Mouse (Mus musculus): ENCODE measurements around the gene Muc1. TPM values are rescaled to one million over a fixed set of nuclear protein-coding genes. Genes with fewer than 3 reads are reported as not detected.

The Muc1 gene
- polyA plus RNA-seq, 1 experiment from 2014 or later: 0.53 TPM

DNA sequence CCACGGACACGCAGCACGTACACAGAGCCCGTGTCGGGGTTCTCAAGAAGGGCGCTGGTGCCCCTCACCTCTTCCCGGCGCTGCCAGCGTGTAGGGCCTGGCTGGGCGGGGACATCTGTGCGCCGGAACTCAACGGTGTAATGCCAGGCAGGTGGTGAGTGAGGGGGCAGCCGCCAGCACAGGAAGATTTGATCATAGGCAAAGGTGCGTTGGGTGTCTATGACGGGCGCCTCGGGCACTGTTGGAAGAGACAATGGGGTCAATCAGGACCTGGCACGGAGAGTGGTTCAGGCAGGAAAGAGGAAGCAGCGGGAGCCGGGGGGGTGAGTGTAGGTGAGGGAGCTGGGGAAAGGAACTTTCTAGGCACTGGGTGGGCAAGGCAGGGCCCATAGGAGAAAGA lies 8.8 kb downstream of the Muc1 start:
- H3K4me3 ChIP-seq (replicated peaks): no peak overlapping the region
- H3K4me1 ChIP-seq (replicated peaks): peaks cover 5% of the 10 kb centered on the region
- no peaks in the 10 kb centered on the region; the same call in 1 of the 2 replicates for H3K27me3 ChIP-seq
- no peak overlapping the region for H3K27ac ChIP-seq
- ATAC-seq (ENCODE audit: insufficient number of reproducible peaks, insufficient read depth, low FRiP score, low TSS enrichment, low read depth): no peak
- peaks cover 66% of the 10 kb centered on the region for H3K36me3 ChIP-seq
- WGBS: 94% methylated on average over 21 of the region's 21 CpGs
- no peaks in the 10 kb centered on the region for H3K9me3 ChIP-seq
- H3K4me2 ChIP-seq: no peak overlapping the region
- no peak overlapping the region for H3K9ac ChIP-seq (replicated peaks)

DNA sequence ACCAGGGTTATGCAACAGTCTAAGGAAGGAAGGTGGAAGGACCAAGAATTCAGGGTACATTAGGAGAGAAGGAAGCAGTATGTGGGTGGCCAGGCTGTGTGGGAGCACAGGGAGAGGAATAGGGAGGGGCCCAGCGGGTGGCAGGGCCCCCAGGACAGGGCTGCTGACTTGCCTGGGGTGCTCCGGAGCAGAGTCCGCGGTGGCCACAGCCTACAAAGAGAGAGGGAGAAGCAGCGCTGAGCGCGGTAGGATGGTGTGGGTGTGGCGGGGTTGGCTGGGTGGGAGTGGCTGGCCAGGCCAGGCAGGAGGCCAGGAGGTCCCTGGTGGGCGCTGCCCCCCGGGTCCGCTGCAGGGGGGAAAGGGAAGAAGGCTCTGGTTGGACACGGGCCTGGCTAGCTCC lies 9.6 kb downstream of the Muc1 start:
- no peak overlapping the region for H3K4me3 ChIP-seq (replicated peaks)
- no peak overlapping the region for H3K4me2 ChIP-seq
- no peaks in the 10 kb centered on the region for H3K9me3 ChIP-seq
- no peak overlapping the region for H3K9ac ChIP-seq (replicated peaks)
- 65% methylated on average over 11 of the region's 12 CpGs for WGBS
- H3K27ac ChIP-seq: no peak overlapping the region
- H3K27me3 ChIP-seq: no peaks in the 10 kb centered on the region; the same call in 1 of the 2 replicates
- no peak for ATAC-seq (ENCODE audit: insufficient number of reproducible peaks, insufficient read depth, low FRiP score, low TSS enrichment, low read depth)
- peaks cover 4% of the 10 kb centered on the region for H3K4me1 ChIP-seq (replicated peaks)
- H3K36me3 ChIP-seq: peaks cover 64% of the 10 kb centered on the region

DNA sequence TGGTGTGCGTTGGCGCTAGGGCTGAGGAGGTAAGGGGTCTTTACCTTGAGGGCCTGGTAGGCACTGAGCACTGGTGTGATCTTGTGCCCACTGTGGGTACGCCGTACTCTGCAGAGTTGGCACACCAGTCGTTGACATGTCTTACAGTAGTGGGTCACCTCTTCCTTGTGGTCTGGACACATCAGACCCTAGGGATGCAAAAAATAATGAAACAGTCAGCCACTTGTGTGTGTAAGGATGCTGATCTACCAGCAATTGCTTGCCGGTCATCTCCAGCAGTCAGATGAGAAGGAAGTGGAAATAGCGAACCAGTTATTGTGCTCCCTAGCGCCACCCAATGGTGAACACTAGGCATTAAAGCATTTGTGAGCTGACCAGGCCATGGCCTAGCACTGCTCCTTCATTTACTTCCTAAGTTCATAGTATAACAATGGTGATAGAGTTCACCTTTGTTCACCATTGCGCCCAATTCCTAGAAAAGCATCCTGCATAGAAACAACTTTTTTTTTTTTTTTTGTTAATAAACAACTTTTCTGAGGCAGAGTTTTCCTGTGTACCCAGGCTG lies 13.6 kb downstream of the Muc1 start:
- H3K4me2 ChIP-seq: no peak overlapping the region
- peaks cover 33% of the 10 kb centered on the region for H3K36me3 ChIP-seq
- H3K9me3 ChIP-seq: no peaks in the 10 kb centered on the region
- no peaks in the 10 kb centered on the region for H3K27me3 ChIP-seq
- no peak for ATAC-seq (ENCODE audit: insufficient number of reproducible peaks, insufficient read depth, low FRiP score, low TSS enrichment, low read depth)
- H3K27ac ChIP-seq: no peak overlapping the region
- WGBS: 76% methylated on average over 9 of the region's 9 CpGs
- no peak overlapping the region for H3K4me3 ChIP-seq (replicated peaks)
- H3K9ac ChIP-seq (replicated peaks): no peak overlapping the region
- peaks cover 36% of the 10 kb centered on the region for H3K4me1 ChIP-seq (replicated peaks)

DNA sequence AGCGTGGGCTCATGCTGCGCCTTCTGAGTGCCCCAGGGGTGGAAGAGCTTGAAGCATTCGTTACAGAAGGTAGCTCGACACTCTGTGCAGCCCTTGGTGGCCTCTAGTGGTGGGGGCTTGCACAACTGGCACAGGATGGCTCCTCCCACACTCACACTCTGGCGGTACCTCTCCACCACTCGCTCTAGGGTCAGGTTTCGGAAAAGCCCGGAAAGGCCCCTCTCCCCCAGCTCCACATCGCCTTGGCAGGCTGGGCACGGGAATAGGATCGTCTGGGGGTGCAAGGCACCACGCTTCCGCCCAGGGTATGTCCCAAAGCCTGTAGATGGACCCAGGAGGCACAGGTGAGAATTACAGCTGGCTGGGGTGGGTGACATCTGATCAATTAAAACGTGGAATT lies 14.8 kb downstream of the Muc1 start:
- Histone ChIP-seq H3K9ac (replicated peaks) (peak overlapping the region; percentile 19; the same call in 1 of the 2 replicates), H3K36me3 (peaks cover 34% of the 10 kb centered on the region), H3K27me3 (no peaks in the 10 kb centered on the region), H3K4me1 (replicated peaks) (peaks cover 42% of the 10 kb centered on the region), H3K4me2 (peak overlapping the region; percentile 93), H3K27ac (no peak overlapping the region), H3K4me3 (replicated peaks) (peak overlapping the region; percentile 82), H3K9me3 (no peaks in the 10 kb centered on the region)
- peak; percentile 32 for ATAC-seq (ENCODE audit: insufficient number of reproducible peaks, insufficient read depth, low FRiP score, low TSS enrichment, low read depth)
- 9% methylated on average over 14 of the region's 14 CpGs for WGBS

DNA sequence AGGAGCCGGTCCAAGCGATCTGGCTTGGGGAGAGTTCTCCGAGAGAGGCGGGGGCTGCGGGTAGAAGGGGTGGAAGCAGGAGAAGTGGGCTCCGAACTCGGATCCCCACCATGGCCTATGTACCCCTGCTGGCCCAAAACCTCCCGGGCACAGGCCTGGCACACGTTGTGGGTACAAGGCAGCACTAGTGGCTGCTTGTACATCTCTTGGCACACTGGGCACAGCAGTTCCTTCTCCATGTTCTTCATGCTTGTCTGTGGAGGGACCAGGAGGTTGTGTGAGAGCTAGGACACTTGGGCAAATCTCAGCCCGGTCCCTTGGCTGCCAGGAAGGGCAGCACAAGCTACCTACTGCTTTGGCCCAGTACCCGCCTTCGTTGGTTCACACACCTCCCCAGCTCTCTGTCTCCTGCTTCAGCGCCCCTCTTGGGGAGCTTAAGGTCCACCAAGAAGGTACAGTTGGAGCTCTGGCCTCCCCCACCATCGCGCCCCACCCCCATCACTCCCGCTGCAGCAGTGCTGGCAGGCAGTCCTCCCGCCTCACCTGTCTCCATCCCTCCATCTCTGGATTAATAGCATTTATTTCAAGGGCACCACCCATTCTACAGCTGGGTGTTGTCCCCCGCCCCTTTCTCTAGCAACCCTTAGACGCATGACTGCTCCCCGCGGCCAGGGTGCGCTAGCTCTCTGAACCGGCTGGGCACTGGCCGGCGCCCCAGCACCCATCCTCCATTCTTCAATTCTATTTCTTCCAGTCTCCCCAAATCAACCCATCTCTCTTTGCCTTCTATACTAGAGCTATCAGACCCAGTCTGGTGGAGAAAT lies 15.5 kb downstream of the Muc1 start:
- H3K9me3 ChIP-seq: no peaks in the 10 kb centered on the region
- no peak for ATAC-seq (ENCODE audit: insufficient number of reproducible peaks, insufficient read depth, low FRiP score, low TSS enrichment, low read depth)
- peaks cover 34% of the 10 kb centered on the region for H3K36me3 ChIP-seq
- H3K9ac ChIP-seq (replicated peaks): peak overlapping the region; percentile 50
- H3K27ac ChIP-seq: peak overlapping the region; percentile 77
- no peaks in the 10 kb centered on the region for H3K27me3 ChIP-seq
- peaks cover 42% of the 10 kb centered on the region for H3K4me1 ChIP-seq (replicated peaks)
- peak overlapping the region; percentile 93 for H3K4me2 ChIP-seq
- peak overlapping the region; percentile 82 for H3K4me3 ChIP-seq (replicated peaks)
- 11% methylated on average over 25 of the region's 25 CpGs for WGBS

DNA sequence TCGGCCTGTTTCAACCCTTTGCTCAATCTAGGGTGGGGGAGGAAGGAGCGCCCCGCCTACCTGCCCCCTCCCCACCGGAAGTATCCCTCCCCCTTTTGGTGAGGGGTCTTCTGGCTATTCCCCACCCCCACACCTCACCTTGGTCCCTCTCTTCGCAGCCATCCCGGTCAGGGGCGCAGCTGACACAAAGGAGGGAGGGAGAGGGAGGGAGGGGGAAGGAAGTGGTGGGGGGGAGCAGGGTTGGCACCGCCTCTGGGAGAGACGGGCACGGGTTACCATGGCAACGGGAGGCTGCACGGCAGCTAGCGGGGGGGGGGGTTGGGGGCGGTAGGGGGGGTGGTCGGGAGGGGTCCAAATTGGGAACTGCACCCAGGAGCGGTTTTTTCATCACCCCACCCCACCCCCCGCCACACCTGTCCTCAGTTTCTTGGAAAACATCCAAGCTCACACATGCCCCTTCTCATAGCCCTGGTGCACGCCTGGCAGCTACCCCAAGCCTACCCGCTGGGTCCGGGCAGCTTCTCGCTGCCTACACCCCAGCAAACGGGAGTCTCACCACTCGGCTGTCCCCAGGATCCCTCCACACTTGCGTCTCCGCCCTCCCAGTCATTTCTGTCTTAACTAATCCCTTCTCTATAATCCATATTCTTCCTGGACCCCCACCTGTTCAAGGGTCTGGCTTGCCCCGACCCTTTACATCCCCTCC lies 16.3 kb downstream of the Muc1 start:
- Histone ChIP-seq H3K4me1 (replicated peaks) (peaks cover 42% of the 10 kb centered on the region), H3K4me3 (replicated peaks) (peak overlapping the region; percentile 82), H3K9ac (replicated peaks) (peak overlapping the region; percentile 50), H3K9me3 (no peaks in the 10 kb centered on the region), H3K4me2 (peak overlapping the region; percentile 93), H3K27ac (peak overlapping the region; percentile 77), H3K36me3 (peaks cover 36% of the 10 kb centered on the region), H3K27me3 (no peaks in the 10 kb centered on the region)
- no peak for ATAC-seq (ENCODE audit: insufficient number of reproducible peaks, insufficient read depth, low FRiP score, low TSS enrichment, low read depth)
- under 1% methylated on average over 16 of the region's 26 CpGs for WGBS

DNA sequence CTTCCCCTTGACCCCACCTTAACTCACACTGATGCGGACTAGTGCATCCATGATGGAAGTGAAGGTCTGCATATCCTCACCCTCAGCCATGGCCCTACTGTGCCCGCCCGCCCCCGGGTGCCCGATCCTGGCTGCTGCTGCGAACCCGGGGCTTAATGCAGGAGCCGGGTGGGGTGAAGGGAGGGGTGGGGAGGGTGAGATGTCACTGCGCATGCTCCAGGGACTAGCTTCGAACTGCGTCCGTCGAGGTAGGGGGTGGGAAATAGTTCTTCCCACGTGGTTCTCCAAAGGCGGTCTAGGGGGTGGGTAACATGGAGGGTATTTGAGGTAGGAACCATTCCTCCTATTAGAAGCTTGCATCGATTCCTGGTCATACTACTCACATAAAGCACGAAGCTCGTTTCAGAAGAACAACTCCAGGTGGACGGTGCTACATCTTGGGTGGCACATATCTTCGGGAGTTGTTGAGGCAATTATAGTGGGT lies 16.9 kb downstream of the Muc1 start, which contains the start of gene Krtcap2:
TSS of gene Krtcap2 (plus strand) at position 279 of the 484 bp plus-strand sequence.
- Histone ChIP-seq H3K27ac (peak within 1 kb of the TSS; percentile 77), H3K4me1 (replicated peaks) (peaks cover 46% of the 10 kb centered on the region), H3K27me3 (no peaks in the 10 kb centered on the region), H3K4me3 (replicated peaks) (peak within 1 kb of the TSS; percentile 82), H3K36me3 (peaks cover 36% of the 10 kb centered on the region), H3K4me2 (peak within 1 kb of the TSS; percentile 93), H3K9ac (replicated peaks) (peak within 1 kb of the TSS; percentile 85), H3K9me3 (no peaks in the 10 kb centered on the region)
- 4% methylated on average over 20 of the region's 20 CpGs for WGBS
- ATAC-seq (ENCODE audit: insufficient number of reproducible peaks, insufficient read depth, low FRiP score, low TSS enrichment, low read depth): peak; percentile 3; the same call in 1 of the 2 replicates

DNA sequence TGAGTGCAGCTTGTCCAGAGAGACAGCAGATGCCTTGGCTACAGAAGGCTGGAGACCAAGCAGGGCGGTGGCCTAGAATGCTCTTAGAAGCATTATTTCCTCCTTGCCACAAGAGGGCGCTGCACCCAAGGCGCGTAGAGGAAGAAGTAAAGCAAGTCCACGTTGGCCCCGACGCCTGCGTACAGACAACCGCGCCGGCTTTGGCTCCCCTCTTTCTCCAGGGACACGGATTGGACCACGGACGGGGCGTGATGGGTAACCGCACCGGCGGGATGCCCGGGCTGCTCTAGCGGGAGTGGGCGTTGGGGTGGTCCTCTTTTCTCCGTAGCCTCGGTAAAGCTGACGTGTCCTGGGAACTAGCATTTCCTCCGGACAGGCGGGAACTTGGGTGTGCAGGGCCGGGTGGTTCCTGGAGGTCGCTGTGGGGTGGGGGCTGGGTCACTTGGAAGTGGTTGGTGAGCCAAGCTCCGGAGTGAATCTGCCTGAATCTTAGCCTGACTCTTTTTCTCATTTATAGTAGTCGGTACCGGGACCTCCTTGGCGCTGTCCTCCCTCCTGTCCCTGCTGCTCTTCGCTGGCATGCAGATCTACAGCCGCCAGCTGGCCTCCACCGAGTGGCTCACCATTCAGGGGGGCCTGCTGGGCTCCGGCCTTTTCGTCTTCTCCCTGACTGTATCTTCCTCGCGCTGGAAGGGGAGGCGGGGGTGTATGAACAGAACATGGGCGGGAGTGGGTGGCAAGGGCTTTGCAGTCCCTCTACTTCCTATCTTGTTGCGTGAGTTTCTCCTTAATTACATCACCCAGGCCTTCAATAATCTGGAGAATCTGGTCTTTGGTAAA lies 17.6 kb downstream of the Muc1 start, which contains the start of gene Trim46:
TSS of gene Trim46 (minus strand) at position 49 of the 840 bp plus-strand sequence.
- H3K27me3 ChIP-seq: no peaks in the 10 kb centered on the region
- H3K4me3 ChIP-seq (replicated peaks): peak within 1 kb of the TSS; percentile 82
- under 1% methylated on average over 41 of the region's 42 CpGs for WGBS
- no peaks in the 10 kb centered on the region for H3K9me3 ChIP-seq
- ATAC-seq (ENCODE audit: insufficient number of reproducible peaks, insufficient read depth, low FRiP score, low TSS enrichment, low read depth): peak; percentile 43
- H3K4me1 ChIP-seq (replicated peaks): peaks cover 54% of the 10 kb centered on the region
- peak within 1 kb of the TSS; percentile 77 for H3K27ac ChIP-seq
- H3K4me2 ChIP-seq: peak within 1 kb of the TSS; percentile 93
- peaks cover 35% of the 10 kb centered on the region for H3K36me3 ChIP-seq
- peak within 1 kb of the TSS; percentile 85 for H3K9ac ChIP-seq (replicated peaks)

DNA sequence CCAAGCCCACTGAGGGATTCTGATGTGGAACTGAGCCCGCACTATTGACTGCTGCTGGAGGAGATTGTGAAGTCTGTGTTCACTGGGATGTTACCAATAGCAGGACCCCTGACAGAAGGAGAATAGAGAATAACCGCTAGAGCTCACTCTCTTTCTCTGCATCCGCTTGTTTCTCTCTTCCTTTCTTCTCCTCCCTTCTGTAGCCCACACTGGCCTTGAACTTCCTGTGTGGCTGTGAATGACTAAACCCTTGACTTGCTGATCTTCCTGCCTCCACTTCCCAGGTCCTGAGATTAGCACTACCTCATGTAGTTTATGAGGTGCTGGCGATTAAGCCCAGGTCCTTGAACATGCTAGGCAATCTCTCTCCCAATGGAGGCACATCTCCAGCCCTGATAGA lies 18.6 kb downstream of the Muc1 start:
- WGBS: 81% methylated on average over 4 of the region's 4 CpGs
- H3K27me3 ChIP-seq: no peaks in the 10 kb centered on the region
- no peaks in the 10 kb centered on the region for H3K9me3 ChIP-seq
- H3K27ac ChIP-seq: no peak overlapping the region
- peak overlapping the region; percentile 93 for H3K4me2 ChIP-seq
- peaks cover 27% of the 10 kb centered on the region for H3K36me3 ChIP-seq
- H3K4me1 ChIP-seq (replicated peaks): peaks cover 60% of the 10 kb centered on the region
- peak overlapping the region; percentile 85 for H3K9ac ChIP-seq (replicated peaks)
- H3K4me3 ChIP-seq (replicated peaks): peak overlapping the region; percentile 82
- no peak for ATAC-seq (ENCODE audit: insufficient number of reproducible peaks, insufficient read depth, low FRiP score, low TSS enrichment, low read depth)

DNA sequence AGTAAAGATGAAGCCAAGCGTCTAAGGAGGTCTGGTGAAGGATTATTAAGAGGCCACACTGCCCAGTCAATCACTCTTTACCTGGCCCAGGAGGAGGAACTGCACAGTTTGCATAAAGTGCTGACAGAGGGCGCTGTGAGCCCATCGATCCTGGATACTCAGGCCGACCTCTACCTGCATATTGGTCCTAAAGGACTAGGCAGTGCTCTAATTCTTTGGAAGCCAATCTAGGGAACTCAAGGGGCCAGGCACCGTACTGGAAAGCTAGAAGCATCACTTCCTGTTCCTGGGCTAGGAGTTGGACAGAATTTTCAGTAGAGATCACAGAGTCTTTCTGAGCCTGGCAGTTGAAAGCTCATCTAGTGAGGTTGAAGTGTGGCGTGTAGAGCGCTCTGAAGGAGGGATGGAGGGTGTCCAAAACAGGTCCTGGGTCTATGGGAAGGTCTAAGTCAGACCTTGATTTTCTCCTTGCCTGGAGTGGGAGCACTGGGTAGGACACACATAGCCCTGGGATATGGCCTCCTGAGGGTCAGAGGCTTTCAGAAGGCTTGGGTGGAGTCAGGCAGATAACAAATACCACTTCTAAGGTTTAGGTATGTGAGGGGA lies 21.7 kb downstream of the Muc1 start:
- 20% methylated on average over 7 of the region's 7 CpGs for WGBS
- Histone ChIP-seq H3K9ac (replicated peaks) (no peak overlapping the region), H3K4me2 (peak overlapping the region; percentile 42; the same call in 1 of the 2 replicates), H3K4me3 (replicated peaks) (0 out of 2 replicates have a peak overlapping the region, but pooled peaks have one; percentile 9), H3K27ac (0 out of 2 replicates have a peak overlapping the region, but pooled peaks have one; percentile 53), H3K4me1 (replicated peaks) (peaks cover 37% of the 10 kb centered on the region), H3K9me3 (no peaks in the 10 kb centered on the region), H3K36me3 (peaks cover 27% of the 10 kb centered on the region), H3K27me3 (no peaks in the 10 kb centered on the region)
- no peak for ATAC-seq (ENCODE audit: insufficient number of reproducible peaks, insufficient read depth, low FRiP score, low TSS enrichment, low read depth)
